Mouse (Mus musculus) embryonic facial prominence, embryonic 15.5 days (tissue): ENCODE results near the gene Jph4. TPM values are rescaled to one million over a fixed set of nuclear protein-coding genes. Genes with fewer than 3 reads are reported as not detected.
A peak's percentile ranks its signal among the peaks of the same experiment; 100 is the strongest.

Source experiments
- ATAC-seq: fragments of 200-750 bp; cut with Nextera tagmentation; 2 replicates; pipeline ENCODE4 v1.8.0; 2017; ENCODE audit warnings: low read depth, moderate TSS enrichment; ENCODE audit not compliant: insufficient number of reproducible peaks, low FRiP score, low TSS enrichment
- H3K27ac ChIP-seq: fragments of 300-500 bp; sonication (generic); replicated peaks from 2 replicates; pipeline ENCODE4 v1.5.1; 2015; ENCODE audit warnings: mild to moderate bottlenecking, inconsistent platforms
- H3K27me3 ChIP-seq: fragments of 300-500 bp; sonication (generic); 2 replicates; pipeline ENCODE4 v1.6.1; 2015; ENCODE audit warnings: inconsistent platforms
- H3K36me3 ChIP-seq: fragments of 300-500 bp; sonication (generic); 2 replicates; pipeline ENCODE4 v1.6.1; 2015; ENCODE audit warnings: mild to moderate bottlenecking, inconsistent platforms
- H3K4me1 ChIP-seq: fragments of 300-500 bp; sonication (generic); 2 replicates; pipeline ENCODE4 v1.6.1; 2015; ENCODE audit warnings: inconsistent platforms
- H3K4me2 ChIP-seq: fragments of 300-500 bp; sonication (generic); replicated peaks from 2 replicates; pipeline ENCODE4 v1.6.1; 2015; ENCODE audit warnings: mild to moderate bottlenecking, inconsistent platforms
- H3K4me3 ChIP-seq: fragments of 300-500 bp; sonication (generic); replicated peaks from 2 replicates; pipeline ENCODE4 v1.5.1; 2015; ENCODE audit warnings: mild to moderate bottlenecking, inconsistent platforms
- H3K9ac ChIP-seq: fragments of 300-500 bp; sonication (generic); 2 replicates; pipeline ENCODE4 v1.6.1; 2015; ENCODE audit warnings: inconsistent platforms
- H3K9me3 ChIP-seq: fragments of 300-500 bp; sonication (generic); replicated peaks from 2 replicates; pipeline ENCODE4 v1.6.1; 2016; ENCODE audit warnings: inconsistent platforms
- WGBS: fragments of 180-500 bp; shearing (Covaris S2); methylation state at CpG from one replicate; pipeline ENCODE4 v1.1.7; 2015; 5-methylcytosine and 5-hydroxymethylcytosine counted together
- polyA plus RNA-seq: library from polyadenylated mRNA; unstranded; fragments of >200 nt; fragmentation: Nextera tagmentation; extraction: Ambion mirVana; gene quantifications from 2 replicates; pipeline ENCODE4 v1.2.1, GENCODE M21; 2015

Jph4 gene
- polyA plus RNA-seq, 1 experiment from 2014 or later, result 3.6 TPM

GRCm38 (mm10) chr14:55105836-55106809 is 10.6 kb downstream of the Jph4 start, which contains the start of gene Ap1g2:
TSS of gene Ap1g2 (minus strand) at chr14:55106593.
- Histone ChIP-seq H3K9me3 (no peaks in the 10 kb centered on the region), H3K27ac (peak within 1 kb of the TSS; percentile 88), H3K4me2 (peak within 1 kb of the TSS; percentile 95), H3K4me3 (peak within 1 kb of the TSS; percentile 58), H3K4me1 (peaks cover 34% of the 10 kb centered on the region), H3K9ac (peak within 1 kb of the TSS; percentile 52), H3K27me3 (peaks cover 16% of the 10 kb centered on the region), H3K36me3 (peaks cover 2% of the 10 kb centered on the region; the same call in 1 of the 2 replicates)
- under 1% methylated on average over 39 of the region's 39 CpGs for WGBS
- peak; percentile 77 for ATAC-seq

GRCm38 (mm10) chr14:55105386-55105785 is 11.3 kb downstream of the Jph4 start:
- Histone ChIP-seq H3K27ac (peak overlapping the region; percentile 88), H3K9ac (peak overlapping the region; percentile 52), H3K4me2 (peak overlapping the region; percentile 95), H3K4me1 (peaks cover 34% of the 10 kb centered on the region), H3K27me3 (peaks cover 15% of the 10 kb centered on the region), H3K9me3 (no peaks in the 10 kb centered on the region), H3K4me3 (peak overlapping the region; percentile 58), H3K36me3 (peaks cover 6% of the 10 kb centered on the region; the same call in 1 of the 2 replicates)
- ATAC-seq, result no peak
- WGBS, result 3% methylated on average over 7 of the region's 7 CpGs

GRCm38 (mm10) chr14:55104365-55104764 is 12.4 kb downstream of the Jph4 start:
- ATAC-seq, result no peak
- H3K9ac ChIP-seq, result no peak overlapping the region
- peaks cover 31% of the 10 kb centered on the region for H3K4me1 ChIP-seq
- 0 out of 2 replicates have a peak, but pooled peaks cover 7% of the 10 kb centered on the region for H3K27me3 ChIP-seq
- 76% methylated on average over 18 of the region's 18 CpGs for WGBS
- H3K4me3 ChIP-seq, result no peak overlapping the region
- peaks cover 10% of the 10 kb centered on the region for H3K36me3 ChIP-seq
- H3K4me2 ChIP-seq, result no peak overlapping the region
- no peaks in the 10 kb centered on the region for H3K9me3 ChIP-seq
- no peak overlapping the region for H3K27ac ChIP-seq

GRCm38 (mm10) chr14:55102253-55102785 is 14.4 kb downstream of the Jph4 start:
- ATAC-seq, result no peak
- Histone ChIP-seq H3K27me3 (no peaks in the 10 kb centered on the region), H3K9me3 (no peaks in the 10 kb centered on the region), H3K4me1 (peaks cover 20% of the 10 kb centered on the region), H3K4me2 (no peak overlapping the region), H3K9ac (no peak overlapping the region), H3K27ac (no peak overlapping the region), H3K36me3 (peaks cover 22% of the 10 kb centered on the region), H3K4me3 (no peak overlapping the region)
- WGBS, result 83% methylated on average over 15 of the region's 15 CpGs

GRCm38 (mm10) chr14:55101592-55101991 is 15.1 kb downstream of the Jph4 start:
- H3K36me3 ChIP-seq, result peaks cover 22% of the 10 kb centered on the region
- H3K4me3 ChIP-seq, result no peak overlapping the region
- no peaks in the 10 kb centered on the region for H3K27me3 ChIP-seq
- H3K27ac ChIP-seq, result no peak overlapping the region
- no peaks in the 10 kb centered on the region for H3K9me3 ChIP-seq
- no peak overlapping the region for H3K9ac ChIP-seq
- no peak for ATAC-seq
- WGBS, result 49% methylated on average over 4 of the region's 4 CpGs
- H3K4me2 ChIP-seq, result no peak overlapping the region
- H3K4me1 ChIP-seq, result peaks cover 17% of the 10 kb centered on the region

GRCm38 (mm10) chr14:55098067-55098466 is 18.7 kb downstream of the Jph4 start:
- no peaks in the 10 kb centered on the region for H3K9me3 ChIP-seq
- no peak for ATAC-seq
- peaks cover 22% of the 10 kb centered on the region for H3K36me3 ChIP-seq
- H3K27ac ChIP-seq, result no peak overlapping the region
- peaks cover 23% of the 10 kb centered on the region for H3K4me1 ChIP-seq
- H3K4me2 ChIP-seq, result no peak overlapping the region
- H3K4me3 ChIP-seq, result no peak overlapping the region
- no peaks in the 10 kb centered on the region for H3K27me3 ChIP-seq
- no peak overlapping the region for H3K9ac ChIP-seq
- 59% methylated on average over 4 of the region's 4 CpGs for WGBS

- no peaks in the 10 kb centered on the region for H3K9me3 ChIP-seq
- no peaks in the 10 kb centered on the region for H3K27me3 ChIP-seq
- peaks cover 22% of the 10 kb centered on the region for H3K36me3 ChIP-seq
- no peak overlapping the region for H3K27ac ChIP-seq
- 61% methylated on average over 10 of the region's 10 CpGs for WGBS
- no peak overlapping the region for H3K4me3 ChIP-seq
- no peak overlapping the region for H3K4me2 ChIP-seq
- no peak for ATAC-seq
- H3K9ac ChIP-seq, result no peak overlapping the region
- H3K4me1 ChIP-seq, result peaks cover 23% of the 10 kb centered on the region
Observed at GRCm38 (mm10) chr14:55097646-55098045, 19.1 kb downstream of the Jph4 start.

- 55% methylated on average over 9 of the region's 9 CpGs for WGBS
- Histone ChIP-seq H3K4me2 (no peak overlapping the region), H3K27ac (no peak overlapping the region), H3K9ac (no peak overlapping the region), H3K9me3 (no peaks in the 10 kb centered on the region), H3K36me3 (peaks cover 22% of the 10 kb centered on the region), H3K4me3 (no peak overlapping the region), H3K27me3 (no peaks in the 10 kb centered on the region), H3K4me1 (peaks cover 27% of the 10 kb centered on the region)
- ATAC-seq, result no peak
Observed at GRCm38 (mm10) chr14:55096573-55097087, 20.1 kb downstream of the Jph4 start.

GRCm38 (mm10) chr14:55095671-55096070 is 21.1 kb downstream of the Jph4 start:
- Histone ChIP-seq H3K27ac (no peak overlapping the region), H3K4me2 (peak overlapping the region; percentile 66), H3K36me3 (peaks cover 18% of the 10 kb centered on the region), H3K4me3 (peak overlapping the region; percentile 80), H3K9me3 (no peaks in the 10 kb centered on the region), H3K27me3 (no peaks in the 10 kb centered on the region), H3K4me1 (peaks cover 36% of the 10 kb centered on the region), H3K9ac (no peak overlapping the region)
- no peak for ATAC-seq
- 65% methylated on average over 12 of the region's 12 CpGs for WGBS

GRCm38 (mm10) chr14:55095263-55095662 is 21.5 kb downstream of the Jph4 start:
- WGBS, result 52% methylated on average over 9 of the region's 9 CpGs
- H3K27me3 ChIP-seq, result no peaks in the 10 kb centered on the region
- H3K9me3 ChIP-seq, result no peaks in the 10 kb centered on the region
- peaks cover 16% of the 10 kb centered on the region for H3K36me3 ChIP-seq
- H3K27ac ChIP-seq, result peak overlapping the region; percentile 78; the same call in 1 of the 2 replicates
- H3K4me2 ChIP-seq, result peak overlapping the region; percentile 66
- no peak for ATAC-seq
- H3K9ac ChIP-seq, result peak overlapping the region; percentile 68
- peaks cover 36% of the 10 kb centered on the region for H3K4me1 ChIP-seq
- peak overlapping the region; percentile 80 for H3K4me3 ChIP-seq

GRCm38 (mm10) chr14:55094704-55095231 is 22.0 kb downstream of the Jph4 start, which contains the start of gene Thtpa:
TSS of gene Thtpa (plus strand) at chr14:55094784.
- Histone ChIP-seq H3K27ac (peak within 1 kb of the TSS; percentile 78), H3K9ac (peak within 1 kb of the TSS; percentile 68), H3K4me1 (peaks cover 36% of the 10 kb centered on the region), H3K36me3 (peaks cover 16% of the 10 kb centered on the region), H3K27me3 (no peaks in the 10 kb centered on the region), H3K4me2 (peak within 1 kb of the TSS; percentile 66), H3K9me3 (no peaks in the 10 kb centered on the region), H3K4me3 (peak within 1 kb of the TSS; percentile 80)
- WGBS, result under 1% methylated on average over 30 of the region's 30 CpGs
- peak; percentile 70 for ATAC-seq
